Mouse (Mus musculus): Measurements from ENCODE around the gene Creb3l4. TPM values are rescaled to one million over a fixed set of nuclear protein-coding genes. Genes with fewer than 3 reads are reported as not detected.
"Not testable (repeated sequence)": the region's sequence is repeated elsewhere in the genome, so short reads cannot be mapped to it uniquely, and the experiment has no call there.

Creb3l4 gene
- not detected for total RNA-seq (2021)
- long read RNA-seq: 0 reads

GRCm38 (mm10) chr3:90242984-90243775 is at the start of gene Creb3l4:
Creb3l4 (minus strand) TSS chr3:90243512.
- DNase-seq (ENCODE audit: low spot score in 2 of 2): no peak

DNA sequence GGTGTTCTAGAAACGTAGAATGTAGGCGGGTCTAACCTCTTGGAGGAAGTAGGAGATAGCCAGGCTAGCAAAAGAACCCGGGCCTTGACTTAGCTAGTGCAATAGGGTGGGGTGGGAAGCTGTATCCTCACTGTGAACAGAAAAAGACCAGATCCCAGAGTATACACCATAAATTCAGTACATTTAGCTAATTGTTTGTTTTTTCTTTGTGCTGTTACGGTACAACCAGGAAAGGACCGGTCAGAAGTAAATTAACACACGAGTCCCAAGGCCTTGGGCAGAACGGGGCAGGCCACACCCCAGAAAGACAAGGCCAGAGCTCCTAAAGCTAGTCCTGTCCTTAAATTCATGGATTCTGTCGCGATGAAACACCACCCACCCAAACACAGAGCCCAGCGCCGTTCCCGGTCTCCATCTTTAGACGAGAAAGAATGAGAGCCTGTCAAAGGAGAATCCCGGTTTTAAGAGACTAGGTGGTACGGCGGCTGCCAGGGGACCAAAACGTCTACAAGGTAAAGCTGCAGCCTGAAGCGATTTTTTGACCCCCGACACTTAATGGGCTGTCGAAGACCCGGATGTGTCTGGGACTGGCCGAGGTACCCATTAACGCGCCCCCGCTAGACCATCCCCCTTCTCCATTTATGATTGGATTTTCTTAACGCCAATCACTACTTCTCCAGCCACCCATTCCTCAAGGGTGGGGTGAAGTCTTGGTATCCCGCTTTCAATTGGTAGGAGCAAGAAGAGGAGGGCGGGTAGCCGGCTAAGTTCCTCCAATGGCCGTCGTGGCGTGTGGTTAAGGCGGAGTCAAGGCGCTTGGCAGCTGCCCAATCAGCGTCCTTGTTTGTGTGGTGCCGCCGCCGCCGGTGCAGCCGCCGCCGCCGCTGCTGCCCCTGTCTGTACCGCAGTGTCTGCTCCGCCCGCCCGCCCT is 49.3 kb upstream of the Creb3l4 start, which contains the start of gene Gatad2b:
Gene Gatad2b (plus strand): TSS at position 834 of the 931 bp plus-strand sequence.
- peak; percentile 98 to 99 for DNase-seq (ENCODE audit: low spot score in 2 of 2)

DNA sequence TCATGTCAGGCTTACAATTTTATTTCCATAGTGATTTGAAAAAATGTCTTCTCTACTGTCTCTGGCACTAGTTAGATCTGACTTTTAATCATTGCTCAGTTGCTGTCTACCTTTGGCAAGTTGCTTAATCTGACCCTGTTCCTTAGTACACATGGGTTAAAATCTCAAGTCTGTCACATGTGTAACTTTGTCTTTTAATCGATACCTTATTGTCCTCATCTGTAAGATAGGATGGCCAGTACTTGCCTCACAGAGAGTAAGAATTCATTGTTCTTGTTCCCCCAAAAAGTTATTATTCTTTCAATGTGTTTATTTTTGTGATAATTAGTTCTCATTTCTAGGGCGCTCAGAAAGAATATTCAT is 48.7 kb upstream of the Creb3l4 start:
- no peak for DNase-seq (ENCODE audit: low spot score in 2 of 2)

- no peak for DNase-seq (ENCODE audit: low spot score in 2 of 2)
These were observed 47.3 kb upstream of the Creb3l4 start for GRCm38 (mm10) chr3:90290602-90291001.

GRCm38 (mm10) chr3:90289403-90289802 is 46.1 kb upstream of the Creb3l4 start:
- DNase-seq (ENCODE audit: low spot score in 2 of 2): not testable (repeated sequence)

GRCm38 (mm10) chr3:90284150-90284549 is 40.8 kb upstream of the Creb3l4 start:
- no peak for DNase-seq (ENCODE audit: low spot score in 2 of 2)

DNA sequence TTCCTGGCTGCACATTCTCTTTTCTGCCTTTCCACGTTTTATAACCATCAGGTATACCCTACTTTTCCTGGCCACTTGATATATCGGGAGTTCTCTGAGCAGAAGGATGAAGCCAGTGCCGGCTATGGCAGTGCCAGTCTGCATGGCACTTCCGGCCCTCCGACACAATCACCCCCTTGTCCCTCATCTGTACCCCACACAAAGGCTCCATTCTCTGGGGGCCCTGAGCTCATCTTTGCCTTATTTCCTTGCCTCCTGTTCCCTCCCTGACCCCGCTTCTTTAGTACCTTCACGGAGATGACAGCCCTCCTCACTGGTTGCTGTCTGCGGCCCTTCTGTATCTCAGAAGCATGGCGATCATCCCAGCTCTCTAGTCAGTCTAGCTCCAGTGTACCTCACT is 37.4 kb upstream of the Creb3l4 start:
- DNase-seq (ENCODE audit: low spot score in 2 of 2): no peak

DNA sequence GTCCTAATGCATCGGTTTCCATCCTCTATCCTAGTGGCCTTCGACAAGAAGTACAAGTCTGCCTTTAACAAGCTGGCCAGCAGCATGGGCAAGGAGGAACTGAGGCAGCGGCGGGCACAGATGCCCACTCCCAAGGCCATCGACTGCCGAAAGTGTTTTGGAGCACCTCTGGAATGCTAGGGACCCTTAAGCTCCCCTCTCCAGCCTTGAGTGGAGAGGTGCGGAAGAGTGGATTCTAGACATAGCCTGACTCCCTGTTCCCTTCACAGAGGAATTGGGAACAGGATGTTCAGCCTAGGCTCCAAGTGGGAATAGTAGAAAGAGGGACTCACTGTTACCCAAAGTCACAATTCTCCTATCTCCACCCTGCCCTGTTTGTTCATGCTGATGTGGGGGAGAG is 36.4 kb upstream of the Creb3l4 start:
- DNase-seq (ENCODE audit: low spot score in 2 of 2): no peak

- no peak for DNase-seq (ENCODE audit: low spot score in 2 of 2)
These were observed 35.9 kb upstream of the Creb3l4 start for GRCm38 (mm10) chr3:90279216-90279615.

DNA sequence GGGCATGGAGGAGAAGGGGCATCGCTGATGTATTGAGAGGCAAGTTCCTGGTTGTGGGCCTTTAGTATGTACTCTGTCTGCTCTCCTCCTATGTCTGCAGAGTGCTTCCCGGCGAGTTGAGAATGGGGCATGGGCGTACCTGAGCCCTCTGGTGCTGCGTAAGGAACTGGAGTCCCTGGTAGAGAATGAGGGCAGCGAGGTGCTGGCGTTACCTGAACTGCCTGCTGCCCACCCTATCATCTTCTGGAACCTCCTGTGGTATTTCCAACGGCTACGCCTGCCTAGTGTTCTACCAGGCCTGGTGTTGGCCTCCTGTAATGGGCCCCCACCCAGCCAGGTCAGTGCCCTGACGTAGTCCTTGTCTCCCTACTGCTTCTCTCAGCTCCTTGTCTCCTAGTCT is 34.9 kb upstream of the Creb3l4 start:
- DNase-seq (ENCODE audit: low spot score in 2 of 2): no peak

DNA sequence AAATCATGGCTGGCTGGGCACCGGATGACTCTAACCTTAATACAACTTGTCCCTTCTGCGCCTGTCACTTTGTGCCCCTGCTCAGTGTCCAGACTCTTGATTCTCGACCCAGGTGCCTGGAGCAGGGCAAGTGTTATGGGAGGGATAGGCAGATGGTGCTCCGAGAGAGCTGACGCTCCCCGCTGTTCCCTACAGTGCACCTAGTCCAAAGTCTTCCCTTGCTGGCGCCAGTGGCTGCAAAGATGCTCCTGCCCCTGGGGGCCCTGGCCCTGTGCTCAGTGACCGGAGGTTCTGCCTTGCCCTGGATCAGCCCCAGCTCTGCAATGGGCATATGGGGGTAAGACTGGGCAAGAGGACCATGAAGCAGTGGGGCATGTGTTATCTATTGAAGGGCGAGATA is 34.5 kb upstream of the Creb3l4 start:
- DNase-seq (ENCODE audit: low spot score in 2 of 2): no peak

GRCm38 (mm10) chr3:90276858-90277257 is 33.5 kb upstream of the Creb3l4 start:
- no peak for DNase-seq (ENCODE audit: low spot score in 2 of 2)

DNA sequence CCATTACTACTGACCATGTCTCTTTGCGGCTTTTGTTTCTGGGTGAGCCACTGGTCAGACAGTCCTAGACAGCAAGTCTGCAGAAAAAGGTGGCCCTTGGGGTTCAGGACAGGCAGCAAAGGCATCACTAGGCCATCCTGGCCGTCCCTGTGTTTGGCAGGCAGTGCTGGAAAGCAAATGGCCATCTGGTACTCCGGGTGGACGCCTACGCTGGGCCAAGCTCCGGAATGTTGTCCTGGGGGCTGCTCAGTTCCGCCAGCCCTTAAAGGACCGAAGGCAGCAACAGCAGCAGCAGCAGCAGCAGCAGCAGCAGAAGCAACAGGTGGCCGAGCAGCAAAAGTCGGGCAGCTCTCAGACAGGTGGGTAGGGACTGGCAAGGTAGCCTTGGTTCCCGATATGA is 32.0 kb upstream of the Creb3l4 start:
- DNase-seq (ENCODE audit: low spot score in 2 of 2): no peak

DNA sequence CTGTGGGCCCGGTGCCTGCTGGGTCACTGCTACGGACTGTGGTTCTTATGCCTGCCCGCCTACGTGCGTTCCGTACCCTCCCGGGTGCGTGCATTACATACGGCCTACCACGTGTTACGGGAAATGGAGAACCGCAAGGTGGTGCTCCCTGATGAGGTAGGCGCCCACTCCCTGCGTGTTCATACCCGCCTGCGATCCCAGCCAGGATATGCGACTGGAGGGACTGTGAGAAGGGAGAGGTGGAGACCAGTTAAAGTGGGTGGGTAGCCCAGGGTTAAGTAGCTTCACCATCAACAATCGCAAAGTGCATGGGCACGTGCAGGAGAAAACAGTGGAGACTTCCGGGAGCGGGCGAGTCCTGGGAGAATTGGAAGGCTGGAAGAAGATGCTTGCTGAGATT is 30.5 kb upstream of the Creb3l4 start:
- no peak for DNase-seq (ENCODE audit: low spot score in 2 of 2)

DNA sequence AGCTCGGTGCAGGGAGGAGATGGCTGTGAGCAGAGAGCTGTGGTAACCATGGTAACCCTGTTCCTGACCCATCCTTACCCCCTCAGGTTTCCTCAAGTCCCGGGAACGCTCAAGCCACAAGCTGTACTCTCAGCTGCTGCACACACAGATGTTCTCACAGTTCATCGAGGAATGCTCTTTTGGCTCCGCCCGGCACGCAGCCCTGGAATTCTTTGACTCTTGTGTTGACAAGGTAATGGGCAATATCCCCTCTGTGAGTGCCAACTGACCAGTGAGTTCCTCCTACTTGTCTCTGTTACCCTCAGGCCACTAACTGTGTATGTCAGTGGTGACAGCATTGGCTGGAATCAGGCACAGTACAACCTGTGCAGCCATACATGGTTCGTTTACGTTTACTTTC is 28.9 kb upstream of the Creb3l4 start:
- no peak for DNase-seq (ENCODE audit: low spot score in 2 of 2)

- DNase-seq (ENCODE audit: low spot score in 2 of 2): no peak
These were observed 27.5 kb upstream of the Creb3l4 start for GRCm38 (mm10) chr3:90270784-90271183.

- DNase-seq (ENCODE audit: low spot score in 2 of 2): no peak
These were observed 25.7 kb upstream of the Creb3l4 start for GRCm38 (mm10) chr3:90268971-90269370.

- no peak for DNase-seq (ENCODE audit: low spot score in 2 of 2)
These were observed 24.9 kb upstream of the Creb3l4 start for GRCm38 (mm10) chr3:90268190-90268589.

DNA sequence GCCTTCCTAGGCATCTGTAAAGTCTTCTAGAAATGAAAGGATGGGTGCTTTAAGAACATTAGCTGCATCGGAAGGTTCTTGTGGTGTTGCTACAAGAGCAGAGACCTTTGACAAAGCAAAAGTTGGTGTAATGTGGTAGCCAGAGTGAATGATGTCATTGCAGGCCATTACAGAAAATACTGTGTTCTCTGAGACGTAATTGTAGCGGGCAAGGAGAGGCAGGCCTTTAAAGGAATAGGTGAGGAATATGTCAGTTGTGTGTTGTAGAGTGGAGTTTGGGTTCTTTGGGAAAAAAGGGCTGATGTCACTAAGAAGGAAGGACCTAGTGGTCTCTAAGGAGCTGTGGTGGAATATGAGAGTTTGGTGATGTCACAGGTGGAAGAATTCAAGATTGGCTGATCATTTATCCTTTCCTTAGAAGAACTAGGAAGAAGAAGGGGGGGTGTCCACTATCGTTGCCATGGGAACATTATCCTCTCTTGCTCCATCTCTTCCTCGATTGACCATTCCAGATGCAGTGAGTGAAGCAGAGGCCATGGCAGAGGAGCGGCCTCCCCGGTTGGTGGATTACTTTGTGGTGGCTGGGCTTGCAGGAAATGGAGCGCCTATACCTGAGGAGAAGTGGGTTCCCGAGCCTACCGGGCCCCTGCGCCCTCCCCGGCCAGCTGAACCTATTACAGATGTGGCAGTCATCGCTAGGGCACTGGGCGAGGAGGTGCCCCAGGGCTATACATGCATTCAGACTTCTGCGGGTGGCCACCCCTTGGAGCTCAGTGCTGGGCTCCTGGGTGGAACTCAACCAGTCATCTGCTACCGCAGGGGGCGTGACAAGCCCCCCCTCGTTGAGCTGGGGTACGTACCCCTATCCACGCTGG is 23.8 kb upstream of the Creb3l4 start:
- no peak for DNase-seq (ENCODE audit: low spot score in 2 of 2)

- DNase-seq (ENCODE audit: low spot score in 2 of 2): no peak
These were observed 22.8 kb upstream of the Creb3l4 start for GRCm38 (mm10) chr3:90265932-90266741.
